Mouse (Mus musculus): ENCODE data around the gene Dop1a. TPM values are rescaled to one million over a fixed set of nuclear protein-coding genes. Genes with fewer than 3 reads are reported as not detected.
A peak's percentile ranks its signal among the peaks of the same experiment; 100 is the strongest.

Dop1a gene
- 4.1 TPM in 2 replicates for polyA plus RNA-seq (2015; fragmentation: Nextera tagmentation; extraction: Ambion mirVana)

DNA sequence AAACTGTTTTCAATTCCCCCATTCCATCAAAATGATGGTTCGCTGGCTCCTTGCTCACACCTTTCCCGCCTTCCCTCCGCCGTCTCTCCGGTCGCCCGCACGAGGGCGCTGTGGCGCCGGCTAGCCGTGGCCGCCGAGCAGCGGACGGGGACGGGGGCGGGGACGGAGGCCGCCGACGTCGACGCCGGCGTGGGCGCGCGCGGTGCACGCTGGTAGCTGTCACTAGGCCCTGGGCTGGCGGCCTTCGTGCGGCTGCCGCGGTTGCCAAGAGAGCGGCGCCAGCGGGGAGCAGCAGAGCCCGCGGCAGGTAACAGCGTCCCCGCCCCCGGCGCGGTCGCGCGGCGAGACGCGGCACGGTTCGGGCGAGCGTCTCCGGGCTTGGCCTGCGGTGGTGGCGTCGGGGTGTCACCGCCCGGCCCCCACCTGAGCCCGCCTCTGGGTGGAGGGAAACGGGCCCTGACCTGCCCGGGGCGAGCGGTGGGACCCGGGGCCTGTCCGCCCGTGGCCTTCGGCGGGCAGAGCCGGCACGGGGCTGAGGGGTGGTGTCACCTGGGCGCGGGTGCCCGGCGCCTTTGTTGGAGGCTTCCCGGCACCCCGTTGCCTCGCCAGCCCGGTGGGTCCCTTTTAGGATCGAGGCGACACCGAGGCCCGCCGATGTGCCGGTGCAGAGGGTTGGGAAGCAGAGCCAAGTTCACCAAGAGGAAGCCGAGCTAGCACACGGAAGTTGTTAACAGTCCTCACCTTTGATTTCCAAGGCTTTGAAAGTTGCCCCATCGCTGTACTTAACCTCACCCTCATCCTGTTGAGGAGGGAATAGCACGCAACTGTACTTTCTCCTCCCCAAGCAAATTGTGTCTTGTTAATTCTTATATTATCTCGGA is at the start of gene Dop1a:
Gene Dop1a (plus strand): TSS at position 165 of the 881 bp plus-strand sequence.
- Histone ChIP-seq H3K4me3 (replicated peaks) (peak within 1 kb of the TSS; percentile 89), H3K4me2 (peak within 1 kb of the TSS; percentile 92), H3K27me3 (peaks cover 4% of the 10 kb centered on the region; the same call in 1 of the 2 replicates), H3K36me3 (no peaks in the 10 kb centered on the region), H3K9me3 (replicated peaks) (no peaks in the 10 kb centered on the region), H3K4me1 (replicated peaks) (peaks cover 31% of the 10 kb centered on the region), H3K27ac (peak within 1 kb of the TSS; percentile 82), H3K9ac (peak within 1 kb of the TSS; percentile 91)
- under 1% methylated on average over 89 of the region's 93 CpGs for WGBS (ENCODE audit: insufficient replicate concordance)
- peak; percentile 82 for DNase-seq
- ATAC-seq (ENCODE audit: low read depth): peak; percentile 93

GRCm38 (mm10) chr9:86417971-86418370 is 49.0 kb upstream of the Dop1a start:
- Histone ChIP-seq H3K4me1 (replicated peaks) (no peaks in the 10 kb centered on the region), H3K9ac (no peak overlapping the region), H3K9me3 (replicated peaks) (no peaks in the 10 kb centered on the region), H3K27me3 (no peaks in the 10 kb centered on the region), H3K4me2 (no peak overlapping the region), H3K27ac (no peak overlapping the region), H3K4me3 (replicated peaks) (no peak overlapping the region), H3K36me3 (no peaks in the 10 kb centered on the region)
- no peak for DNase-seq
- WGBS (ENCODE audit: insufficient replicate concordance): 71% methylated on average over 1 of the region's 1 CpGs
- no peak for ATAC-seq (ENCODE audit: low read depth)

GRCm38 (mm10) chr9:86419366-86419765 is 47.6 kb upstream of the Dop1a start:
- ATAC-seq (ENCODE audit: low read depth): no peak
- no peaks in the 10 kb centered on the region for H3K27me3 ChIP-seq
- H3K9ac ChIP-seq: no peak overlapping the region
- H3K36me3 ChIP-seq: no peaks in the 10 kb centered on the region
- no peak for DNase-seq
- H3K9me3 ChIP-seq (replicated peaks): no peaks in the 10 kb centered on the region
- H3K4me2 ChIP-seq: no peak overlapping the region
- WGBS (ENCODE audit: insufficient replicate concordance): 70% methylated on average over 6 of the region's 6 CpGs
- no peak overlapping the region for H3K27ac ChIP-seq
- no peak overlapping the region for H3K4me3 ChIP-seq (replicated peaks)
- no peaks in the 10 kb centered on the region for H3K4me1 ChIP-seq (replicated peaks)

GRCm38 (mm10) chr9:86423331-86423730 is 43.6 kb upstream of the Dop1a start:
- no peaks in the 10 kb centered on the region for H3K27me3 ChIP-seq
- no peaks in the 10 kb centered on the region for H3K9me3 ChIP-seq (replicated peaks)
- no peaks in the 10 kb centered on the region for H3K36me3 ChIP-seq
- WGBS (ENCODE audit: insufficient replicate concordance): 62% methylated on average over 4 of the region's 4 CpGs
- no peak for ATAC-seq (ENCODE audit: low read depth)
- H3K4me3 ChIP-seq (replicated peaks): no peak overlapping the region
- no peaks in the 10 kb centered on the region for H3K4me1 ChIP-seq (replicated peaks)
- H3K27ac ChIP-seq: no peak overlapping the region
- no peak for DNase-seq
- H3K4me2 ChIP-seq: no peak overlapping the region
- no peak overlapping the region for H3K9ac ChIP-seq

- Histone ChIP-seq H3K9ac (no peak overlapping the region), H3K4me1 (replicated peaks) (no peaks in the 10 kb centered on the region), H3K27ac (no peak overlapping the region), H3K9me3 (replicated peaks) (no peaks in the 10 kb centered on the region), H3K4me3 (replicated peaks) (no peak overlapping the region), H3K27me3 (no peaks in the 10 kb centered on the region), H3K36me3 (no peaks in the 10 kb centered on the region; the same call in 1 of the 2 replicates), H3K4me2 (no peak overlapping the region)
- WGBS (ENCODE audit: insufficient replicate concordance): 77% methylated on average over 3 of the region's 3 CpGs
- ATAC-seq (ENCODE audit: low read depth) (no peak), DNase-seq (no peak)
These were observed 31.4 kb upstream of the Dop1a start for GRCm38 (mm10) chr9:86435510-86435909.

DNA sequence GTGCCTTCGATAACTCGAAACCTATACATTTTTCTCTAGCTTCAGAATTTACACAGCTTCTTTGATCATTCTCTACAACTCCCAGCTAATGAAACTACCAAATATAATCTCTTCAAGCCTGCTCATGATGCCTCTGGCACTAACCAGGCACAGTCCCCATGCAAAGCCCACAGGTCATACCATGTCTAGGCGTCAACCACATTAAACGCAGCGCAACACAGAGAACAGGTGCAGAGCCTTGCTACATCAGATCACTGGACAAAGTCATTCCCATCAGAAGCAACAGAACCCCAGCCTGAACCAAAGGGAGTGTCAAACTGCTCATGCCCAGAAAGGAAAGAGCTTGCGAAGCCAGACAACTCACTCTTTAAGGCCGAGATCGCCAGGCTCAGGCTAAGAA is 30.3 kb upstream of the Dop1a start:
- Histone ChIP-seq H3K9me3 (replicated peaks) (no peaks in the 10 kb centered on the region), H3K27me3 (no peaks in the 10 kb centered on the region), H3K36me3 (no peaks in the 10 kb centered on the region; the same call in 1 of the 2 replicates), H3K4me1 (replicated peaks) (no peaks in the 10 kb centered on the region), H3K4me3 (replicated peaks) (no peak overlapping the region), H3K9ac (no peak overlapping the region), H3K4me2 (no peak overlapping the region), H3K27ac (no peak overlapping the region)
- DNase-seq (no peak), ATAC-seq (ENCODE audit: low read depth) (no peak)
- 87% methylated on average over 8 of the region's 8 CpGs for WGBS (ENCODE audit: insufficient replicate concordance)

DNA sequence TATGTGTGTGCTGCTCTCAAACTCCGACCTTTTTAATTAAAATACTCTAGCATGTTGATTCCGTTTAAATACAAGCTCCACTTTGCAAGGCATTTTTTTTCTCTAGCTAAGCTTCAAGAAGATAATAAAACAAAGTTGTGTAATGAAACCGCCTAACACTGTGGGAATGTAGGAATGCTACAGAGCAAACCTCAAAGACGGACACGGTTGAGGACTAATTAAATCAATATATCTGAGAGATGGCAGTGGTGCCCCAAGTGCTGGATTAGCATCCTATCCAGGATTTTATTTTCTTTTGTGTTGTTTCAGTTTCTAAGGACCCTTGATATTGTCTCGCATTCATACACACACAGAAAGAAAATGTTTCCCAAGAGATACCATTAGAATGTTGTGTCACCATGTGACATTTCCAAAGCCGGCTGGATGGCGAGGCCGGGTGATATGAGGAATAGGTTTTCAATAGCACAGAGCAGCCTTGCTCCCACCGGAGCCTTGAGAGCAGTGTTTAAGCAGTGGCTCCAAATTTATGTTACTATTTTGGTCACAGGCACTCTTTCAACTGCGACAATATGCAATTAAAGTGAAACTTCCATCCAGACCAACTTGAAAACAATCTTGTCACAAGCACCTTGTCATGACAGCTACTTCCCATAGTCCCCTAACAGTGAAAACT is 28.5 kb upstream of the Dop1a start:
- no peak overlapping the region for H3K4me3 ChIP-seq (replicated peaks)
- no peak overlapping the region for H3K9ac ChIP-seq
- DNase-seq: no peak
- no peaks in the 10 kb centered on the region for H3K36me3 ChIP-seq
- no peaks in the 10 kb centered on the region for H3K4me1 ChIP-seq (replicated peaks)
- ATAC-seq (ENCODE audit: low read depth): no peak
- H3K9me3 ChIP-seq (replicated peaks): no peaks in the 10 kb centered on the region
- WGBS (ENCODE audit: insufficient replicate concordance): 75% methylated on average over 11 of the region's 11 CpGs
- H3K27me3 ChIP-seq: no peaks in the 10 kb centered on the region
- no peak overlapping the region for H3K27ac ChIP-seq
- H3K4me2 ChIP-seq: no peak overlapping the region

- Histone ChIP-seq H3K27me3 (no peaks in the 10 kb centered on the region), H3K4me1 (replicated peaks) (no peaks in the 10 kb centered on the region), H3K27ac (no peak overlapping the region), H3K4me2 (no peak overlapping the region), H3K9me3 (replicated peaks) (no peaks in the 10 kb centered on the region), H3K9ac (no peak overlapping the region), H3K4me3 (replicated peaks) (no peak overlapping the region), H3K36me3 (no peaks in the 10 kb centered on the region)
- DNase-seq (no peak), ATAC-seq (ENCODE audit: low read depth) (no peak)
- 60% methylated on average over 4 of the region's 4 CpGs for WGBS (ENCODE audit: insufficient replicate concordance)
These were observed 24.7 kb upstream of the Dop1a start for GRCm38 (mm10) chr9:86442248-86442647.

DNA sequence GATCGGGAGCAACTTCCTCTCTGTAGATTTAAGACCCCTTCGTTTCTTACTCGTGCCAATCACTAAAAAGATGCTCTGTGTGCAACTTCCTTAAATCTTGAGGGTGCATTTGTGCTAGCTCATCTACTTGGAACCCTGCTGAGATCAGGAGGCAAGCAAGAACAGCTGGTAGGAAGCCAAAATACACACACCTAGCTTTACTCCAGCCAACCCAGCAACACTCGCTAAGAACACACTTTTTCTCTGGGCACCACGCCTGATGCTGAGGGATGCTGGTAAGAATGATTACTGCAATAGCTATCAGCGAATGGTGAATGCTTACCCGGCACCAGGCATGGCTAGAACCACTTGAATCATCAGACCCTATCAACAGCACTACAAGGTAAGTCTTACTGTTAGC is 20.1 kb upstream of the Dop1a start:
- no peak overlapping the region for H3K27ac ChIP-seq
- no peaks in the 10 kb centered on the region for H3K27me3 ChIP-seq
- H3K9ac ChIP-seq: no peak overlapping the region
- no peak for ATAC-seq (ENCODE audit: low read depth)
- peaks cover 8% of the 10 kb centered on the region for H3K4me1 ChIP-seq (replicated peaks)
- H3K36me3 ChIP-seq: no peaks in the 10 kb centered on the region
- no peak overlapping the region for H3K4me2 ChIP-seq
- 62% methylated on average over 7 of the region's 7 CpGs for WGBS (ENCODE audit: insufficient replicate concordance)
- H3K9me3 ChIP-seq (replicated peaks): no peaks in the 10 kb centered on the region
- no peak for DNase-seq
- H3K4me3 ChIP-seq (replicated peaks): no peak overlapping the region

- Histone ChIP-seq H3K27ac (no peak overlapping the region), H3K9me3 (replicated peaks) (no peaks in the 10 kb centered on the region), H3K27me3 (no peaks in the 10 kb centered on the region), H3K36me3 (no peaks in the 10 kb centered on the region), H3K9ac (no peak overlapping the region), H3K4me2 (no peak overlapping the region), H3K4me3 (replicated peaks) (no peak overlapping the region), H3K4me1 (replicated peaks) (peaks cover 8% of the 10 kb centered on the region)
- ATAC-seq (ENCODE audit: low read depth) (no peak), DNase-seq (no peak)
- WGBS (ENCODE audit: insufficient replicate concordance): 70% methylated on average over 8 of the region's 8 CpGs
These were observed 19.5 kb upstream of the Dop1a start for GRCm38 (mm10) chr9:86447431-86447830.

- WGBS (ENCODE audit: insufficient replicate concordance): 10% methylated on average over 11 of the region's 11 CpGs
- H3K4me1 ChIP-seq (replicated peaks): peaks cover 8% of the 10 kb centered on the region
- ATAC-seq (ENCODE audit: low read depth) (peak; percentile 45; the same call in 1 of the 2 replicates), DNase-seq (peak; percentile 28)
- no peak overlapping the region for H3K4me3 ChIP-seq (replicated peaks)
- no peak overlapping the region for H3K9ac ChIP-seq
- H3K9me3 ChIP-seq (replicated peaks): no peaks in the 10 kb centered on the region
- no peak overlapping the region for H3K4me2 ChIP-seq
- H3K27ac ChIP-seq: no peak overlapping the region
- no peaks in the 10 kb centered on the region for H3K36me3 ChIP-seq
- H3K27me3 ChIP-seq: no peaks in the 10 kb centered on the region
These were observed 17.4 kb upstream of the Dop1a start for GRCm38 (mm10) chr9:86449581-86449980.

All from liver, embryonic 13.5 days (tissue).